Mouse (Mus musculus) liver, embryonic 14.5 days (tissue): ENCODE measurements around the gene Dcaf7. TPM values are rescaled to one million over a fixed set of nuclear protein-coding genes. Genes with fewer than 3 reads are reported as not detected.

Experiments used
- ATAC-seq: fragments of 200-750 bp; cut with Nextera tagmentation; 2 replicates; pipeline ENCODE4 v1.8.0; 2017; ENCODE audit warnings: moderate number of reproducible peaks, mild to moderate bottlenecking, moderate library complexity; ENCODE audit not compliant: insufficient read depth
- DNase-seq, 3 experiments: peaks; one replicate each; pipeline ENCODE4 v3.0.0-alpha.2; 2012 to 2013; ENCODE audit warnings: low read depth in 3 of 3, low spot score in 3 of 3
- H3K27ac ChIP-seq: fragments of 300-500 bp; sonication (generic); 2 replicates; pipeline ENCODE4 v1.5.1; 2014; ENCODE audit warnings: moderate library complexity, mild to moderate bottlenecking, control low read depth, inconsistent platforms
- H3K27me3 ChIP-seq: fragments of 300-500 bp; sonication (generic); 2 replicates; pipeline ENCODE4 v1.6.1; 2014; ENCODE audit warnings: mild to moderate bottlenecking, low read length, moderate library complexity; ENCODE audit not compliant: control insufficient read depth, insufficient read depth
- H3K36me3 ChIP-seq: fragments of 300-500 bp; sonication (generic); replicated peaks from 2 replicates; pipeline ENCODE4 v1.6.1; 2014; ENCODE audit warnings: low read depth; ENCODE audit not compliant: control insufficient read depth, insufficient read depth
- H3K4me1 ChIP-seq, 2 experiments: fragments of 200-500 bp in 1 of 2; fragments of 300-500 bp in 1 of 2; sonication (generic) in 1 of 2; replicated peaks; 2 replicates each; pipeline ENCODE4 v1.6.1; 2012 to 2014; ENCODE audit warnings: antibody characterized with exemption in 1 of 2, inconsistent platforms in 1 of 2, low read length in 1 of 2; ENCODE audit not compliant: control insufficient read depth in 2 of 2, insufficient read depth in 2 of 2
- H3K4me2 ChIP-seq: fragments of 300-500 bp; sonication (generic); 2 replicates; pipeline ENCODE4 v1.6.1; 2014; ENCODE audit warnings: low read depth, mild to moderate bottlenecking, control low read depth, moderate library complexity
- H3K4me3 ChIP-seq, 2 experiments: fragments of 200-500 bp in 1 of 2; fragments of 300-500 bp in 1 of 2; sonication (generic) in 1 of 2; 2 replicates each; pipeline ENCODE4 v1.5.1; 2012 to 2014; ENCODE audit warnings: low read depth in 2 of 2, low read length in 2 of 2, mild to moderate bottlenecking in 2 of 2, control low read depth in 1 of 2, inconsistent platforms in 1 of 2, moderate library complexity in 1 of 2; ENCODE audit not compliant: insufficient read depth in 1 of 2
- H3K9ac ChIP-seq: fragments of 300-500 bp; sonication (generic); replicated peaks from 2 replicates; pipeline ENCODE4 v1.6.1; 2014; ENCODE audit warnings: mild to moderate bottlenecking, control low read depth, moderate library complexity
- H3K9me3 ChIP-seq: fragments of 300-500 bp; sonication (generic); 2 replicates; pipeline ENCODE4 v1.6.1; 2016; ENCODE audit warnings: low read length, mixed read lengths; ENCODE audit not compliant: control insufficient read depth
- CTCF ChIP-seq: IDR thresholded peaks from 2 replicates; pipeline ENCODE4 v1.5.1; 2016; ENCODE audit warnings: antibody characterized with exemption, low read depth, control low read depth
- EP300 ChIP-seq: IDR thresholded peaks from 2 replicates; pipeline ENCODE4 v1.6.1; 2016; ENCODE audit warnings: antibody characterized with exemption, low read depth
- whole genome bisulfite sequencing: fragments of 180-500 bp; shearing (Covaris S2); extraction: QIAGEN DNeasy Blood & Tissue Kit; methylation state at CpG from one replicate; pipeline ENCODE4 v1.1.7; 2014; ENCODE audit not compliant: insufficient replicate concordance; 5-methylcytosine and 5-hydroxymethylcytosine counted together
- polyA plus RNA-seq, 2 experiments: library from polyadenylated mRNA; depleted of rRNA in 1 of 2; stranded (reverse) in 1 of 2; unstranded in 1 of 2; fragments of >200 nt; fragmentation: Nextera tagmentation in 1 of 2; extraction: Ambion mirVana in 1 of 2; gene quantifications; 2 replicates each; pipeline versions ENCODE4 v1.2.1 to v1.2.3; 2012 to 2014

The Dcaf7 gene
- polyA plus RNA-seq, 2 experiments: 15.5 to 21.6 TPM

- H3K9me3 ChIP-seq: no peaks in the 10 kb centered on the region
- no peaks in the 10 kb centered on the region for H3K4me1 ChIP-seq
- H3K9ac ChIP-seq: no peak overlapping the region
- DNase-seq: no peak
- H3K27ac ChIP-seq: no peak overlapping the region
- no peak overlapping the region for H3K4me3 ChIP-seq
- H3K36me3 ChIP-seq: peaks cover 6% of the 10 kb centered on the region
- no peak overlapping the region for H3K4me2 ChIP-seq
- TF ChIP-seq CTCF (no peak), EP300 (no peak)
- no peak for ATAC-seq
- WGBS: 56% methylated on average over 3 of the region's 3 CpGs
- H3K27me3 ChIP-seq: no peaks in the 10 kb centered on the region
Measured at GRCm38 (mm10) chr11:106073774-106074173, 37.1 kb downstream of the Dcaf7 start.

- DNase-seq (peak; percentile 53 to 62 (median 55)), ATAC-seq (no peak)
- Histone ChIP-seq H3K9me3 (no peaks in the 10 kb centered on the region), H3K36me3 (peaks cover 6% of the 10 kb centered on the region), H3K27me3 (no peaks in the 10 kb centered on the region), H3K4me3 (no peak overlapping the region), H3K27ac (no peak overlapping the region), H3K9ac (no peak overlapping the region), H3K4me2 (no peak overlapping the region), H3K4me1 (no peaks in the 10 kb centered on the region)
- WGBS: 2% methylated on average over 4 of the region's 4 CpGs
- TF ChIP-seq EP300 (no peak), CTCF (peak; percentile 92)
Measured at GRCm38 (mm10) chr11:106076321-106076720, 39.6 kb downstream of the Dcaf7 start.

GRCm38 (mm10) chr11:106083708-106084701, 47.3 kb downstream of the Dcaf7 start, which contains the start of gene Map3k3:
Gene Map3k3, plus strand, starts transcription at chr11:106084613.
- Histone ChIP-seq H3K4me1 (no peaks in the 10 kb centered on the region; a peak in 1 of 4 replicates), H3K27me3 (peaks cover 10% of the 10 kb centered on the region), H3K4me3 (peak within 1 kb of the TSS; percentile 59 to 66), H3K36me3 (no peaks in the 10 kb centered on the region), H3K27ac (no peak within 1 kb of the TSS; the same call in 1 of the 2 replicates), H3K9me3 (no peaks in the 10 kb centered on the region), H3K9ac (peak within 1 kb of the TSS; percentile 63), H3K4me2 (peak within 1 kb of the TSS; percentile 74)
- peak; percentile 97 for ATAC-seq
- DNase-seq: peak; percentile 95 to 98 (median 97)
- WGBS: under 1% methylated on average over 69 of the region's 69 CpGs
- TF ChIP-seq CTCF (peak; percentile 80), EP300 (no peak)

- Histone ChIP-seq H3K27me3 (peaks cover 10% of the 10 kb centered on the region), H3K4me3 (peak overlapping the region; percentile 59 to 66), H3K27ac (no peak overlapping the region; the same call in 1 of the 2 replicates), H3K4me2 (peak overlapping the region; percentile 74), H3K9ac (peak overlapping the region; percentile 63), H3K9me3 (no peaks in the 10 kb centered on the region), H3K36me3 (no peaks in the 10 kb centered on the region), H3K4me1 (no peaks in the 10 kb centered on the region; a peak in 1 of 4 replicates)
- DNase-seq: peak in 2 of 3 experiments; percentile 42 to 53
- TF ChIP-seq CTCF (no peak), EP300 (no peak)
- peak; percentile 63 for ATAC-seq
- WGBS: under 1% methylated on average over 61 of the region's 61 CpGs
Measured at GRCm38 (mm10) chr11:106084911-106085561, 48.4 kb downstream of the Dcaf7 start.

- Histone ChIP-seq H3K4me2 (no peak overlapping the region), H3K4me1 (no peaks in the 10 kb centered on the region), H3K9me3 (no peaks in the 10 kb centered on the region), H3K27me3 (no peaks in the 10 kb centered on the region), H3K4me3 (no peak overlapping the region), H3K27ac (no peak overlapping the region), H3K36me3 (no peaks in the 10 kb centered on the region), H3K9ac (no peak overlapping the region)
- DNase-seq (no peak), ATAC-seq (no peak)
- WGBS: 32% methylated on average over 1 of the region's 1 CpGs
- no peak for TF ChIP-seq CTCF
- TF ChIP-seq EP300: no peak
Measured at GRCm38 (mm10) chr11:106098223-106098622, 61.6 kb downstream of the Dcaf7 start.
